Mouse (Mus musculus) liver, embryonic 15.5 days (tissue): ENCODE data around the gene Traf3. TPM values are rescaled to one million over a fixed set of nuclear protein-coding genes. Genes with fewer than 3 reads are reported as not detected.

Experiments
- ATAC-seq: fragments of 200-750 bp; cut with Nextera tagmentation; 2 replicates; pipeline ENCODE4 v1.8.0; 2017; ENCODE audit warnings: moderate number of reproducible peaks, mild to moderate bottlenecking, moderate library complexity; ENCODE audit not compliant: insufficient read depth
- H3K27ac ChIP-seq: fragments of 300-500 bp; sonication (generic); replicated peaks from 2 replicates; pipeline ENCODE4 v1.5.1; 2015; ENCODE audit warnings: mild to moderate bottlenecking, inconsistent platforms
- H3K27me3 ChIP-seq: fragments of 300-500 bp; sonication (generic); 2 replicates; pipeline ENCODE4 v1.6.1; 2015; ENCODE audit warnings: mild to moderate bottlenecking, inconsistent platforms
- H3K36me3 ChIP-seq: fragments of 300-500 bp; sonication (generic); replicated peaks from 2 replicates; pipeline ENCODE4 v1.6.1; 2015; ENCODE audit warnings: moderate library complexity, mild to moderate bottlenecking, inconsistent platforms
- H3K4me1 ChIP-seq: fragments of 300-500 bp; sonication (generic); replicated peaks from 2 replicates; pipeline ENCODE4 v1.6.1; 2015; ENCODE audit warnings: inconsistent platforms
- H3K4me2 ChIP-seq: fragments of 300-500 bp; sonication (generic); 2 replicates; pipeline ENCODE4 v1.6.1; 2015; ENCODE audit warnings: moderate library complexity, mild to moderate bottlenecking, inconsistent platforms
- H3K4me3 ChIP-seq: fragments of 300-500 bp; sonication (generic); replicated peaks from 2 replicates; pipeline ENCODE4 v1.5.1; 2015; ENCODE audit warnings: mild to moderate bottlenecking, inconsistent platforms
- H3K9ac ChIP-seq: fragments of 300-500 bp; sonication (generic); 2 replicates; pipeline ENCODE4 v1.6.1; 2015; ENCODE audit warnings: moderate library complexity, mild to moderate bottlenecking, inconsistent platforms
- H3K9me3 ChIP-seq: fragments of 300-500 bp; sonication (generic); replicated peaks from 2 replicates; pipeline ENCODE4 v1.6.1; 2016; ENCODE audit warnings: inconsistent platforms
- WGBS: fragments of 180-500 bp; shearing (Covaris S2); methylation state at CpG from one replicate; pipeline ENCODE4 v1.1.7; 2015; ENCODE audit warnings: mixed read lengths; ENCODE audit not compliant: insufficient replicate concordance; 5-methylcytosine and 5-hydroxymethylcytosine counted together
- polyA plus RNA-seq: library from polyadenylated mRNA; unstranded; fragments of >200 nt; fragmentation: Nextera tagmentation; extraction: Ambion mirVana; gene quantifications from 2 replicates; pipeline ENCODE4 v1.2.1, GENCODE M21; 2015

The Traf3 gene
- polyA plus RNA-seq, 1 experiment from 2014 or later, result 2.3 TPM

DNA sequence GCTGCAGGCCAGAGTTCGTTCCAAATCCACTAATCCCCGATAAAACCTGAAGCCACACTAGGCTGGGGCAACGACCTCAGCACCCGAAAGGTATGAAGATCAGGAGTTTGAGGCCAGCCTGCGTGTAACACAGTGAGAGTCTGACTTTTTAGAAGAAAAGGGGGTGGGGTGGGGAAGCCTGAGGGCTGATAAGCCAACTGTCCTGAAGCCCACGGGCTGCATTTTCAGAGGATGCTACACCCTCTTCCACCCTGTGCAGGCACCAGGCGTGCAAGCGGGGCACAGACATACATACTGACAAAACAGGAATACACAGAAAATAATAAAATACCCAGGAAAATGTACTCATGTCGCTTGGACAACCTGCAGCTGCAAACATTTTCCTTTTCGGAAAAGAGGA, 145.6 kb downstream of the Traf3 start:
- no peak for ATAC-seq
- Histone ChIP-seq H3K27me3 (no peaks in the 10 kb centered on the region), H3K4me1 (peaks cover 22% of the 10 kb centered on the region), H3K4me2 (no peak overlapping the region), H3K9ac (no peak overlapping the region), H3K9me3 (no peaks in the 10 kb centered on the region), H3K27ac (no peak overlapping the region), H3K4me3 (no peak overlapping the region), H3K36me3 (peaks cover 48% of the 10 kb centered on the region)
- 47% methylated on average over 10 of the region's 10 CpGs for WGBS

GRCm38 (mm10) chr12:111314273-111314672, 148.1 kb downstream of the Traf3 start:
- H3K36me3 ChIP-seq, result peaks cover 59% of the 10 kb centered on the region
- no peak for ATAC-seq
- WGBS, result 79% methylated on average over 7 of the region's 7 CpGs
- H3K9ac ChIP-seq, result no peak overlapping the region
- H3K4me3 ChIP-seq, result no peak overlapping the region
- H3K4me1 ChIP-seq, result peaks cover 21% of the 10 kb centered on the region
- H3K9me3 ChIP-seq, result no peaks in the 10 kb centered on the region
- H3K27me3 ChIP-seq, result no peaks in the 10 kb centered on the region
- H3K27ac ChIP-seq, result no peak overlapping the region
- no peak overlapping the region for H3K4me2 ChIP-seq

Other genes with a start within 250 kb of the Traf3 start
- gene Ankrd9, start 187.3 kb upstream of the Traf3 start, polyA plus RNA-seq, result 63.5 and 68.6 TPM in 2 replicates
- gene Rcor1, start 127.0 kb upstream of the Traf3 start, polyA plus RNA-seq, result 4.6 and 5.1 TPM in 2 replicates
- gene 4930595D18Rik, start 18.1 kb downstream of the Traf3 start, polyA plus RNA-seq, result not detected in 2 replicates
- gene Amn, start 104.7 kb downstream of the Traf3 start, polyA plus RNA-seq, result 1.3 and 1.7 TPM in 2 replicates
- gene Cdc42bpb, start 211.3 kb downstream of the Traf3 start, polyA plus RNA-seq, result 6.6 and 9.4 TPM in 2 replicates
- not detected in 2 replicates for gene Lbhd2, start 240.4 kb downstream of the Traf3 start, polyA plus RNA-seq